Mouse (Mus musculus): ENCODE measurements around the gene Aarsd1.
A peak's percentile ranks its signal among the peaks of the same experiment; 100 is the strongest.
"Not testable (repeated sequence)": the region's sequence is repeated elsewhere in the genome, so short reads cannot be mapped to it uniquely, and the experiment has no call there.

Aarsd1 gene

GRCm38 (mm10) chr11:101417101-101417855 lies at the start of gene Aarsd1:
TSS of gene Aarsd1 (minus strand) at chr11:101417615.
- DNase-seq (ENCODE audit: low spot score in 2 of 2) = peak; percentile 89 to 97

DNA sequence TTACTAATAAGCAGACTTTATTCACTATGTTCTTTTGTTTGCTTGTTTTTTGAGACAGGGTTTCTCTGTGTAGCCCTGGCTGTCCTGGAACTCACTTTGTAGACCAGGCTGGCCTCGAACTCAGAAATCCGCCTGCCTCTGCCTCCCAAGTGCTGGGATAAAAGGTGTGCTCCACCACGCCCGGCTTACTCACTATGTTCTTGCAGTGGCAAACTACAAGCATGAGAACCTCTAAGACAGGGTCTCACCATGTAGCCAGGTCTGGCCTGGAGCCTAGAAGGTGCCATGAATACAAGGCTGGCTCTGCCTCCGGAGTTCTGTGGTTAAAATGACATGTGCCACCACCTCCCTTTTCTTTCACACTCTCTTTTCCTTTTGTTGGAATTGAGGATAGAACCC lies 49.1 kb upstream of the Aarsd1 start:
- DNase-seq (ENCODE audit: low spot score in 2 of 2) = not testable (repeated sequence)

- DNase-seq (ENCODE audit: low spot score in 2 of 2) = peak; percentile 58 to 80
Measured at GRCm38 (mm10) chr11:101465869-101466551, 48.6 kb upstream of the Aarsd1 start, which contains the start of gene Vat1. TSS of gene Vat1 (minus strand) at chr11:101466230.

DNA sequence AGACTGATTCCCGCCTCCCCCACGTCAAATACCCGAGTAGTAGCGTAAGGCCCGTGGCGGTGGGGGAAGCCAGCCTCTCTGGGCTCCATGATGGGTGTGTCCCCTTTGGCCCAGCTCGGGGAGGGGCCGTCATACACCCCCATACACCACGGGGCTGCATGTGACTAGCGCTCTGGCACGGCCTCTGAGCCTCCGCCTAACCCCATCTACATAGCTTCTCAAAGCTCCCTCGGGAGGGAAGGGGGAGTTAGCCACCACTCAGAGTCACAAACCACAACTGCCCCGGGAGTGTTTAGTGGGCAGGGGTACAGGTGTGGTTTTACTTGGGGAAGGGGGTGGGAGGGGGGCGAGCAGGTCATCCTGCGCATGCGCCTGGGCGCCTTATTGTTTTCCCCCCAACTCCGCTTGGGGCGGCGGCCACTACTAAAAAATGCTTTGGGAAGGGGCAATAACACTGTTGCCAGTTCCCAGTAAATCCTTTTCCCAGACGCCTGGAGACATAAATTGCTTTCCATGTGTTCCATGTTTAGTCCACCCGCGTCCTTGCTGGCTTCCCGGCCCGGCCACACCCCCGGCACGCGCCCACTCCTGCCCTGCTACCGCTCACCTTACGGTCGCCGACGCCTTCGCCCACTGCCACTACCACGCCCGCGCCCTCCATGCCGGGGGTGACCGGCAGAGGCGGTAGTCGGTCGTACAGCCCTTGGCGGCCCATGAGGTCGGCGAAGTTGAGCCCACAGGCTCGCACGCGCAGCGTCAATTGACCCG lies 47.9 kb upstream of the Aarsd1 start:
- peak; percentile 39 to 74 for DNase-seq (ENCODE audit: low spot score in 2 of 2)

GRCm38 (mm10) chr11:101464211-101465100 lies 47.0 kb upstream of the Aarsd1 start, which contains the start of gene Rnd2:
TSS of gene Rnd2 (plus strand) at chr11:101464999.
- DNase-seq (ENCODE audit: low spot score in 2 of 2) = no peak

DNA sequence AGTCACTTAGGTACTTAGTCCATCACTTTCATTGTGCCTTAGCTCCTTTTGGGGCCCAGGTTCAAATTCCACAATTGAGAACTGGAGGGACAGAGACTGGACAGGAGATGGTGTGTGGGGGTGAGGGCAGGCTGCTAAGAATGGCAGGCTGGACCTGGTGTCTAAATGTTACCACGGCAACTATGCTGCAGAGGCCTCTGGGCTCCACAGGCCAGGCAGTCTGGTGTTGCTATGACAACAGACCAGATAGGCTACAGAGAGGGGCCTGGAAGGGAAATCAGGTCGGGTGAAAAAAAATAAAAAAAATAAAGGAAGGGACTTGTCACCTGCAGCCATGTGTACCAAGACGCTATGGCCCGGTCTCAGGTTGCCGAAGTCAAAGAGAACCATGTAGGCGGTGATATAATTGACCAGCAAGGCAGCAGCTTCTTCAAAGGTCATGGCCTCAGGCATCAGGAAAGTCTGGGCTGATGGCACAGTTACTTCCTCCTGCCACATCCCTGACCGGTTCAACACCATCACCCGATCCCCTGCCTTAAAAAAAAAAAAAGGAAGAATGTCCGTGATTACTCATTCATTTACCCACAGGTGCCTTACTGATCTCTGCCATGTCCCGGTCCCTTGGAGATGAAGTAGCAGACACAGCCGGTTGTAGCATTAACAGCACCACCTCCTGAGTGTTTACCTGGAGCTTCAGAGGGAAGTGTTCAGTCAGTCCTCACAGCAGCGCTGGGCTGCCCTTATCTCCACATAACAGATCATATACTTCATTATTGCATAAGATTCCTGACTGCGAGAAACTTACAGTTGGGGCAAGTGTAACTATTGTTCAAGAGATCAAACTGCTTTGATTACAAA lies 45.4 kb upstream of the Aarsd1 start:
- DNase-seq (ENCODE audit: low spot score in 2 of 2) = no peak

DNA sequence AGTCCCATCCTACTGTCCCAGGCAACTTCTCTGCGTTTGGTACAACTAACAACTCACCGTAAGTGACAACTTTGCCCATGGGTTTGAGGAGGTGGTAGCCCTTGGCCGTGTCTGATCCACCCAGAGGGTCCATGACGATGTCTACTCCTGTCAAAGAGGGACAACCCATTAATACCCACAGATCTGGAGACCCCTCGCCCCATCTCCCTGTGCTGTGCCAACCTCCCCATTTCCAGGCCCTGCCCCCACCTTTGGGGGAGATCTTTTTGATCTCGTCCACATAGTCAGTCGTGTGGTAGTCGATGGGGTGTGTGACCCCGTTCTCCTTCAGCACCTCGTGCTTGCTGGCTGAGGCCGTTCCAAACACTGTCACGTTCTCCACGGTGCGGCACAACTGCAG lies 44.7 kb upstream of the Aarsd1 start:
- no peak for DNase-seq (ENCODE audit: low spot score in 2 of 2)

DNA sequence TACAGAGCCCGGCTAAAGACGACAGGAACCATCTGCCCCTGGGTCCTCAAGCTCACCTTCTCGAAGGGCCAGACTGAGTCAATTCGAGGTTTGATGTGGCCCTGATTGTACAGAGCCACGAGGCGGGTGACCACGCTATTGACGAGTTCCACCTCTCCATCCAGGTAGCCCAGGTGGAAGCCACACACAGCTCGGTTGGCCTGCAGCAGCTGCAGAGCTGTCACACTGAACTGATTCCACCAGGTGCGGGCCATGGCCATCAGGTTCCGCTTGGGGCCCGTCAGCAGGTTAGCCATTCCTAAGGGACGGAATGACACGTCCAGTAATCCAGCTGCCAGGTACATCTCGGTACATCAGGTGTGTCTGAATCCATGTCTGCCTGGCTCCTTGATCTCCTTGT lies 42.9 kb upstream of the Aarsd1 start:
- no peak for DNase-seq (ENCODE audit: low spot score in 2 of 2)

DNA sequence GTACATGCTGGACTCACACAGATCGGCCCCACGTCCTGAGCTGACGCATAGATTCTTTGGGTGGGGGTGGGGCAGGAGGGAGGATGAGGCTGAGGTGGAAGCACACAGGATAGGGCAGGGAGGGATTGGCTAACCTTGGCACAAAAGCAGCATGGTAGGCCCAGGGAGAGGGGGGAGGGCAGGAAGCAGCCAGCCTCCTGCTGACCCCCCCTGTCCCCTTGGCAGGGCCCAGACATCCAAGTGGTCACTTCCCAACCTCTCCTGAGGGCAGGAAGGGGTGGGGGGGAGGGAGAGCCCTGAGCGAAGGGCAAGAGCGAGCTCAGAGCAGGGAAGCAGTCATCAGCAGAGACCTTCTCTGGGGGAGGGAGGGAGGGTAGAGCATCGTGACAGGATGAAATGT lies 42.3 kb upstream of the Aarsd1 start:
- no peak for DNase-seq (ENCODE audit: low spot score in 2 of 2)

DNA sequence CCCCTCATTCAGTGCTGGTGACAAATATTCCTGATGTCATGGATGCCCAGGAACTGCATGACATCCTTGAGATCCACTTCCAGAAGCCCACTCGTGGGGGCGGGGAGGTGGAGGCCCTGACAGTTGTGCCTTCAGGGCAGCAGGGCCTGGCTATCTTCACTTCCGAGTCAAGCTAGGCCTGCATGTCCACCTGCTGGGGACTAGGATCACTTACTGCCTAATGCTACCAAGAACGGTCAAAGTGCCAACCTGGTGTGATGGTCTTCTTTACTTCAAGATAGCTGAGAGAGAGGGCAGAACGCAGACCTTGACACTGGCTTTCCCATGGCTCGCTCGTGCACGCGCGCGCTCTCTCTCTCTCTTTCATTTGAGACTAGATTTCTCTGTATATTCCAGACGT lies 40.8 kb upstream of the Aarsd1 start:
- DNase-seq (ENCODE audit: low spot score in 2 of 2) = no peak

DNA sequence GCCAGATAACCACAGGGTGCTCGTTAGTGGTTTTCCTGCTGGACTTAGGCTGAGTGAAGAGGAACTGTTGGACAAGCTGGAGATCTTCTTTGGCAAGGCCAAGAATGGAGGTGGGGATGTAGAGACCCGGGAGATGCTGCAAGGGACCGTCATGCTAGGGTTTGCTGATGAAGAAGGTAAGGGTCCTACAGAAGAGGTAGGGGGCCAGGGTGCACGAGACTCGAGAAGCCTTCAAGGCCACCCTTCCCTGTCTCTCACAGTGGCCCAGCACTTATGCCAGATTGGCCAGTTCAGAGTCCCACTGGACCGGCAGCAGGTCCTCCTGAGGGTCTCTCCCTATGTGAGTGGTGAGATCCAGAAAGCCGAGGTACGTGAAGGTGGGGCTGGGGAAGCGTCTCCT lies 40.2 kb upstream of the Aarsd1 start:
- no peak for DNase-seq (ENCODE audit: low spot score in 2 of 2)

GRCm38 (mm10) chr11:101455627-101456026 lies 38.2 kb upstream of the Aarsd1 start:
- no peak for DNase-seq (ENCODE audit: low spot score in 2 of 2)

DNA sequence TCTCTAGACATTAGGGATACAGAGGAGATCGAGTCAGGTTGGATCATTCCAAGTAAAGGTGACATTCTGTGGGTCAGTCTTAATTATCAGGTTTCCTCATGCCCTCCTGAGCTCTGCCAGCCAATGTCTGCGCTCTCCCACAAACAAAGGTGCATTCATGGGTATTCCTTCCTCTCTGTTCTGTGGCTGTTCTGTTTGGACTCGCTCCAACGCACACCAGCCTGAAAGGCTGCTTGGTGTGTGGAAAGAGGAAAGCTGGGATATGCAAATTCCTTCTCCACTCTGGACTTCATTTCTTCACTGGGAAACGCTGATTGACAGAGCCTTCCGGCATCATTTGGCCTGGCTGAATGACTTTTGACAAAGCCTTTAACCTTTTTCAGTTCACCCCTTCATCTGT lies 37.3 kb upstream of the Aarsd1 start:
- DNase-seq (ENCODE audit: low spot score in 2 of 2) = no peak

GRCm38 (mm10) chr11:101452093-101452774 lies 34.8 kb upstream of the Aarsd1 start:
- no peak for DNase-seq (ENCODE audit: low spot score in 2 of 2)

DNA sequence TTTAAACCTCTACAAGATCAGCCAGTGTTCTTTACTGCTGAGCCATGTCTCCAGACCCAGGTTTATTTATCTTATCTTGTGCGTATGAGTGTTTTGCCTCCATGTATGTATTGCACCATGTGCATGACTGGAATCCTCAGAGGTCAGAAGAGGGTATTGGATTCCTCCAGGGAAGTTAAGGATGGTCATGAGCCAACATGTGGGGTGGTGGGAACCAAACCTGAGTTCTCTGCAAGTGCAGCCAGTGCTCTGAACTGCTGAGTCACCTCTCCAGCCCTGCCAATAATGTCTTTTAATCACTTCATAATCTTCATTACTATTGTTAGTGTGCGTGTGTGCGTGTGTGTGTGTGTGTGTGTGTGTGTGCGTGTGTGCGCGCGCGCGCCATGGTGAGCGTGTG lies 34.1 kb upstream of the Aarsd1 start:
- no peak for DNase-seq (ENCODE audit: low spot score in 2 of 2)

DNA sequence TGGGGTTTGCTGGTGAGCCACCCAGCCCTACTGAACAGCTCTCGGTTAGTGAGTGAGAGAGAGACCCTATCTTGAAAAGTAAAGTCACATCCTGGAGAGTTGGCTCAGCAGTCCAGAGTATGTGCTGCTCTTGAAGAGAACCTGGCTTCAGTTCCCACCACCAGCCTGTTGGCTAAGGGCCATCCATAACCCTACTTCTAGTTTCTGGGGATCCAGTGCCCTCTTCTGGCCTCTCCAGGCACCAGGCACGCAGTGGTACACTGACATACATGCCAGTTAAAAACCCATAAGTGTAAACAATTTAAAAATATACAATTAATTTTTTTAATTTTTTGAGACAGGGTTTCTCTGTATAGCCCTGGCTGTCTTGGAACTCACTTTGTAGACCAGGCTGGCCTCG lies 33.0 kb upstream of the Aarsd1 start:
- no peak for DNase-seq (ENCODE audit: low spot score in 2 of 2)

- DNase-seq (ENCODE audit: low spot score in 2 of 2) = not testable (repeated sequence)
Measured at GRCm38 (mm10) chr11:101449596-101449995, 32.2 kb upstream of the Aarsd1 start.

DNA sequence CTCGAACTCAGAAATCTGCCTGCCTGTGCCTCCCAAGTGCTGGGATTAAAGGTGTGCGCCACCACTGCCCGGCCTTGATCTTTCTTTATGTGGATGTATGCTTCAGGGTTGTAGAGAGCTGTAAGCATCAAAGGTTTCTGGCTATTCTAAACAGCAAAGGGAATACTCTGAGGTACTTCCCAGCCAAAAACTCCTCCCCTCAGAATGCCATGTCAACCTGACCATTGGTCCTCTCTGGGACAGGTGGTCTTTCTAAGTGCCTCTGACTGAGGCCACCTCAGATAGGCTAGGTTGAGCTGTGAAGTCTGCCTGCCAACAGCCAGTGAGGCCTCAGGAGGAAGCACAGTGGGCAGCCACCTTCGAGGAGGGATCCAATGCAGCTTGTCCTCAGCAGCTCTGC lies 31.5 kb upstream of the Aarsd1 start:
- no peak for DNase-seq (ENCODE audit: low spot score in 2 of 2)

DNA sequence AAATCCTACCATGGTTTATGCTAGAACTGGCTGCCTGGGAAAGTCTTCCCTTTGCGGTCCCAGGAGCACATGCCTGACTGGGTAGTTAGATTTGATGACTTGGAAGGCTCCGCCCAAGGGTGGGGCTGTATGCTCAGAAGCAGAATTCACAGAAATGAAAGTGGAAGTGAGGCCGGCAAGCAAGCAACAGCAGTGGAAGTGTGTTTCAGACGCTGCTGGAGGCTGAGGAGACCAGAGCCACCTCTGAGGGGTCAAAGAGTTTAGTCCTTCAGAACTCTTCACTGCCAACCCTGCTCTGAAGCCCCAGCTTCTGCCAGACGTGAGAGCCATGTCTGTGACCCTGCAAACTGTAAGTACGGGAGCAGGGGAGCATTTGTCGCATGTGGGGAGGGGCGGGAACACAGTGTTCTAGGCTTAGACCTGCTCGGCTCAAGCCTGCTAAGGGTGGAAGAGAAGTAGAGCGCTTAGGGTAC lies 30.9 kb upstream of the Aarsd1 start, which contains the start of gene Ifi35:
Gene Ifi35, plus strand, starts transcription at position 134 of the 473 bp plus-strand sequence.
- peak; percentile 78 to 85 for DNase-seq (ENCODE audit: low spot score in 2 of 2)

- no peak for DNase-seq (ENCODE audit: low spot score in 2 of 2)
Measured at GRCm38 (mm10) chr11:101447786-101448185, 30.4 kb upstream of the Aarsd1 start.

All from spleen, postnatal 4 days (tissue).